Mouse (Mus musculus) stomach, postnatal 0 days (tissue): ENCODE results near the gene Me3.

ENCODE experiments used
- CTCF ChIP-seq: IDR thresholded peaks from 2 replicates; pipeline ENCODE4 v1.5.1; 2016; ENCODE audit warnings: antibody characterized with exemption, low read depth, mild to moderate bottlenecking, moderate library complexity
- EP300 ChIP-seq: optimal IDR thresholded peaks from 2 replicates; pipeline ENCODE3; 2016; ENCODE audit warnings: antibody characterized with exemption

DNA sequence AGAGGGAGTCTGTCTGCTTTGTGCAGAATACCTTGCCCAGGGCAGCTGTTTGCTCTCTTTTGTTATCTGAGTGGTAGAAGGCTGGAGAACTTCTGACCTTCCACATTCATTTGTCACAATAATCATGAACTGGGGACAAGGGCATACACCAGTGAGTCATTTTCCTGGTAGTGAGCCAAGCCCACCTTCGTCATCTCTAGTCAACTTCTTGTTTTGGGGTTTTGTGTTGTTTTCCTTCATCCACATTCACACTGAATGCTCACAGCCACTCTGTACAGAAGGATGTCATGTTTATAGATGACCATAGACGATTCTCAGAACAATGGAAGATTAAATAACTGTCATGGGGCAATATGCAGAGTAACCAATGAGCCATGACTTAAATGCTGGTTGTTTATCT lies 78.6 kb downstream of the Me3 start:
- no peak for TF ChIP-seq CTCF
- no peak for TF ChIP-seq EP300
